Mouse (Mus musculus) intestine, postnatal 0 days (tissue): ENCODE measurements around the gene Prdm1. TPM values are rescaled to one million over a fixed set of nuclear protein-coding genes. Genes with fewer than 3 reads are reported as not detected.

ENCODE experiments used
- ATAC-seq: fragments of 200-750 bp; cut with Nextera tagmentation; 2 replicates; pipeline ENCODE4 v1.8.0; 2017; ENCODE audit warnings: mild to moderate bottlenecking, moderate TSS enrichment, moderate library complexity
- H3K27ac ChIP-seq: fragments of 300-500 bp; sonication (generic); 2 replicates; pipeline ENCODE4 v1.5.1; 2014; ENCODE audit warnings: mild to moderate bottlenecking, low read depth, low read length, moderate library complexity
- H3K27me3 ChIP-seq: fragments of 300-500 bp; sonication (generic); replicated peaks from 2 replicates; pipeline ENCODE4 v1.6.1; 2014; ENCODE audit warnings: low read length, mixed read lengths; ENCODE audit not compliant: control insufficient read depth, insufficient read depth
- H3K36me3 ChIP-seq: fragments of 300-500 bp; sonication (generic); 2 replicates; pipeline ENCODE4 v1.6.1; 2014; ENCODE audit warnings: mild to moderate bottlenecking, moderate library complexity; ENCODE audit not compliant: control insufficient read depth, insufficient read depth
- H3K4me1 ChIP-seq: fragments of 300-500 bp; sonication (generic); replicated peaks from 2 replicates; pipeline ENCODE4 v1.6.1; 2014; ENCODE audit warnings: antibody characterized with exemption, low read length, mixed read lengths; ENCODE audit not compliant: control insufficient read depth, insufficient read depth
- H3K4me2 ChIP-seq: fragments of 300-500 bp; sonication (generic); replicated peaks from 2 replicates; pipeline ENCODE4 v1.6.1; 2014; ENCODE audit warnings: low read depth, mild to moderate bottlenecking, moderate library complexity
- H3K4me3 ChIP-seq: fragments of 300-500 bp; sonication (generic); 2 replicates; pipeline ENCODE4 v1.5.1; 2014; ENCODE audit warnings: low read depth, low read length
- H3K9ac ChIP-seq: fragments of 300-500 bp; sonication (generic); 2 replicates; pipeline ENCODE4 v1.6.1; 2014; ENCODE audit warnings: mild to moderate bottlenecking, low read depth, low read length
- H3K9me3 ChIP-seq: fragments of 300-500 bp; sonication (generic); 2 replicates; pipeline ENCODE4 v1.6.1; 2016; ENCODE audit warnings: mixed run types; ENCODE audit not compliant: control insufficient read depth
- CTCF ChIP-seq: sonication (generic); IDR thresholded peaks from 2 replicates; pipeline ENCODE4 v1.5.1; 2016; ENCODE audit warnings: low read depth, mild to moderate bottlenecking, control low read depth, antibody characterized with exemption, moderate library complexity
- WGBS: fragments of 180-500 bp; shearing (Covaris S2); extraction: QIAGEN DNeasy Blood & Tissue Kit; methylation state at CpG from one replicate; pipeline ENCODE4 v1.1.7; 2014; 5-methylcytosine and 5-hydroxymethylcytosine counted together
- polyA plus RNA-seq: library from polyadenylated mRNA; unstranded; fragments of >200 nt; fragmentation: Nextera tagmentation; extraction: Ambion mirVana; gene quantifications from 2 replicates; pipeline ENCODE4 v1.2.1, GENCODE M21; 2015

Gene Prdm1
- polyA plus RNA-seq, 1 experiment from 2014 or later, result 17.7 TPM

- H3K27me3 ChIP-seq, result no peaks in the 10 kb centered on the region
- peak overlapping the region; percentile 90 for H3K27ac ChIP-seq
- no peaks in the 10 kb centered on the region for H3K9me3 ChIP-seq
- H3K4me1 ChIP-seq, result peaks cover 4% of the 10 kb centered on the region; the same call in 1 of the 2 replicates
- TF ChIP-seq CTCF, result no peak
- peaks cover 22% of the 10 kb centered on the region; the same call in 1 of the 2 replicates for H3K36me3 ChIP-seq
- H3K4me2 ChIP-seq, result peak overlapping the region; percentile 49
- H3K9ac ChIP-seq, result peak overlapping the region; percentile 26; the same call in 1 of the 2 replicates
- peak; percentile 87 for ATAC-seq
- H3K4me3 ChIP-seq, result peak overlapping the region; percentile 6; the same call in 1 of the 2 replicates
- 34% methylated on average over 14 of the region's 14 CpGs for WGBS
Observed at GRCm38 (mm10) chr10:44447406-44448139, 80.7 kb downstream of the Prdm1 start.

- peak overlapping the region; percentile 49 for H3K4me2 ChIP-seq
- peak; percentile 32; the same call in 1 of the 2 replicates for ATAC-seq
Observed at GRCm38 (mm10) chr10:44447001-44447400, 81.3 kb downstream of the Prdm1 start.

GRCm38 (mm10) chr10:44444415-44444814 lies 83.9 kb downstream of the Prdm1 start:
- Histone ChIP-seq H3K4me2 (no peak overlapping the region), H3K9me3 (no peaks in the 10 kb centered on the region), H3K9ac (no peak overlapping the region), H3K27ac (no peak overlapping the region), H3K4me1 (no peaks in the 10 kb centered on the region; the same call in 1 of the 2 replicates), H3K27me3 (no peaks in the 10 kb centered on the region), H3K36me3 (peaks cover 46% of the 10 kb centered on the region), H3K4me3 (no peak overlapping the region)
- no peak for ATAC-seq
- no peak for TF ChIP-seq CTCF
- 70% methylated on average over 4 of the region's 4 CpGs for WGBS

More at GRCm38 (mm10) chr10:44447001-44447400, 81.3 kb downstream of the Prdm1 start:
- H3K36me3 ChIP-seq, result peaks cover 25% of the 10 kb centered on the region; the same call in 1 of the 2 replicates
- no peaks in the 10 kb centered on the region for H3K9me3 ChIP-seq
- H3K4me3 ChIP-seq, result no peak overlapping the region
- H3K9ac ChIP-seq, result 0 out of 2 replicates have a peak overlapping the region, but pooled peaks have one; percentile 26
- peak overlapping the region; percentile 90 for H3K27ac ChIP-seq
- no peaks in the 10 kb centered on the region for H3K27me3 ChIP-seq
- TF ChIP-seq CTCF, result no peak
- 49% methylated on average over 10 of the region's 10 CpGs for WGBS
- peaks cover 4% of the 10 kb centered on the region; the same call in 1 of the 2 replicates for H3K4me1 ChIP-seq

- Histone ChIP-seq H3K36me3 (peaks cover 48% of the 10 kb centered on the region), H3K4me3 (no peak overlapping the region), H3K4me1 (no peaks in the 10 kb centered on the region; the same call in 1 of the 2 replicates), H3K27ac (no peak overlapping the region), H3K9me3 (no peaks in the 10 kb centered on the region), H3K27me3 (no peaks in the 10 kb centered on the region), H3K4me2 (no peak overlapping the region), H3K9ac (no peak overlapping the region)
- ATAC-seq, result no peak
- WGBS, result 57% methylated on average over 12 of the region's 12 CpGs
- no peak for TF ChIP-seq CTCF
Observed at GRCm38 (mm10) chr10:44443696-44444095, 84.6 kb downstream of the Prdm1 start.

GRCm38 (mm10) chr10:44439732-44440131 lies 88.6 kb downstream of the Prdm1 start:
- Histone ChIP-seq H3K9ac (no peak overlapping the region), H3K4me1 (no peaks in the 10 kb centered on the region), H3K4me2 (no peak overlapping the region), H3K27ac (no peak overlapping the region), H3K4me3 (no peak overlapping the region), H3K36me3 (peaks cover 44% of the 10 kb centered on the region), H3K9me3 (no peaks in the 10 kb centered on the region), H3K27me3 (no peaks in the 10 kb centered on the region)
- TF ChIP-seq CTCF, result no peak
- 82% methylated on average over 11 of the region's 11 CpGs for WGBS
- ATAC-seq, result no peak

GRCm38 (mm10) chr10:44437614-44438013 lies 90.7 kb downstream of the Prdm1 start:
- H3K36me3 ChIP-seq, result peaks cover 34% of the 10 kb centered on the region
- 77% methylated on average over 1 of the region's 1 CpGs for WGBS
- no peak overlapping the region for H3K27ac ChIP-seq
- no peaks in the 10 kb centered on the region for H3K9me3 ChIP-seq
- no peak for ATAC-seq
- no peaks in the 10 kb centered on the region for H3K27me3 ChIP-seq
- no peaks in the 10 kb centered on the region for H3K4me1 ChIP-seq
- H3K9ac ChIP-seq, result no peak overlapping the region
- no peak overlapping the region for H3K4me3 ChIP-seq
- H3K4me2 ChIP-seq, result no peak overlapping the region
- no peak for TF ChIP-seq CTCF
